Mouse (Mus musculus): ENCODE data around the gene Hist1h1c. TPM values are rescaled to one million over a fixed set of nuclear protein-coding genes. Genes with fewer than 3 reads are reported as not detected.
"Not testable (repeated sequence)": the region's sequence is repeated elsewhere in the genome, so short reads cannot be mapped to it uniquely, and the experiment has no call there.

Gene Hist1h1c
- polyA plus RNA-seq, 1 experiment from 2014 or later: 21.6 TPM

DNA sequence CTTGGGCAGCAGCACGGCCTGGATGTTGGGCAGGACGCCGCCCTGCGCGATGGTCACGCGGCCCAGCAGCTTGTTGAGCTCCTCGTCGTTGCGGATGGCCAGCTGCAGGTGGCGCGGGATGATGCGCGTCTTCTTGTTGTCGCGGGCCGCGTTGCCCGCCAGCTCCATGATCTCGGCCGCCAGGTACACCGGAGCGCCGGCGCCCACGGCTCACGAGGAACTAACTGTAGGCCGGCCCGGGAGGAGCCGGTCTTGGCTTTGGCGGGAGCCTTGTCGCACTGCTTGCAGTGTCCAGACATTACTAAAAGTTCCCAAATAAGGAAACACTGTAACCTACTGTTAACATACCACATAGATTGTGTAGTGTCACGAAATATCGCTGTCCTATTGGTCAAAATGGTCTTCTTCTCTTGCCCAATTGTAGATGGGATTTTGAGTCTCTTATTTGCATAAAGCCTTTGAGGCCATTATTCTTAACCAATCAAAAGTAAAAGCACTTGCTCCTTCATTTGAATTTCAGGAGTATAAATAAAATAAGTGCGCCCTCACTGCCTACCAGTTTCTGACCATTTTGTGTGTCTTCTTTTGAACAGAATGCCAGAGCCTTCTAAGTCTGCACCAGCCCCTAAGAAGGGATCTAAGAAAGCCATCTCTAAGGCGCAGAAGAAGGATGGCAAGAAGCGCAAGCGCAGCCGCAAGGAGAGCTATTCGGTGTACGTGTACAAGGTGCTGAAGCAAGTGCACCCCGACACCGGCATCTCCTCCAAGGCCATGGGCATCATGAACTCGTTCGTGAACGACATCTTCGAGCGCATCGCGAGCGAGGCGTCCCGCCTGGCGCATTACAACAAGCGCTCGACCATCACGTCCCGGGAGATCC lies 7.8 kb downstream of the Hist1h1c start, which contains the start of gene Hist1h2bb:
Gene Hist1h2bb (plus strand): TSS at position 534 of the 880 bp plus-strand sequence.
- peak; percentile 95 for ATAC-seq (ENCODE audit: low FRiP score, low TSS enrichment)
- Histone ChIP-seq H3K4me2 (replicated peaks; ENCODE audit: low read depth, low read length) (peak within 1 kb of the TSS; percentile 67), H3K9ac (ENCODE audit: low read depth, low read length) (peak within 1 kb of the TSS; percentile 73), H3K27ac (ENCODE audit: low read depth, low read length) (peak within 1 kb of the TSS; percentile 98), H3K4me3 (ENCODE audit: low read length) (peak within 1 kb of the TSS; percentile 45), H3K4me1 (ENCODE audit: control insufficient read depth, insufficient read depth, low read length) (peaks cover 14% of the 10 kb centered on the region; the same call in 1 of the 2 replicates)
- H3K36me3 ChIP-seq (ENCODE audit: control insufficient read depth, insufficient read depth, low read length); H3K9me3 ChIP-seq (ENCODE audit: control insufficient read depth, low read length); H3K27me3 ChIP-seq (ENCODE audit: control insufficient read depth, insufficient read depth, low read length): not testable (repeated sequence)
- under 1% methylated on average over 37 of the region's 58 CpGs for WGBS

DNA sequence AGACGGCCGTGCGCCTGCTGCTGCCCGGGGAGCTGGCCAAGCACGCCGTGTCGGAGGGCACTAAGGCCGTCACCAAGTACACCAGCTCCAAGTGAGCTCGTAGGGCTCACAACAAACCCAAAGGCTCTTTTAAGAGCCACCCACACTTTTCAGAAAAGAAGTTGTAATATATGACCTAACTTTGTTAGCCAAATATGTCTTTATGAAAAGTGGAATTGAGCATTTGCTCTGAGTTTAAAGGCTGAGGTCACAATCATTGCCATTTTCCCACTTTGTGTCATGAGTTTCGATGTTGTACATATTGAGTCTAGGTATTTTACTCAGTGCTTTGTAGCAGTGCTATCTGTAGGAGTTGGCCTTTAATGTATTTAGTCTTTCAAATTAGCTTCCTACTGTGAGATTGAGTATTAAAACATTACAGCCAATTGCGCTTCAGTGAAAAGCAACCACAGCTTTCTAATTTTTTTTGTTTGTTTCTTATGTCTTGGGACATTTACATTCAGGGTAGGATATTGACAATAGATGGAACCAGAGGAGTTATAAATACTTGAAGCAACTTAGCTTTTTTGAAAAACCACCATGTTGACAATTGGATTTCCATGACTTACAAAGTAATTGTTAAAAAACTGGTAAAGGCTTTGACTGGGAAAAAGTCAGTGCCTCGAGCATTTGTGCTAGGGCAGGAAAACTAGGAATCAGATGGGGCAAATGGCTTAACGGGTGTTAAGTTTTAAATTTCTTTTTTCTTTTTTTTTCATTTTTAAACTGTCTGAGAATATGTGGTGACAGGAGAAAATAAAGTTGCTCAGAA lies 8.7 kb downstream of the Hist1h1c start:
- 6% methylated on average over 10 of the region's 13 CpGs for WGBS
- H3K36me3 ChIP-seq (ENCODE audit: control insufficient read depth, insufficient read depth, low read length): no peaks in the 10 kb centered on the region
- peak overlapping the region; percentile 98 for H3K27ac ChIP-seq (ENCODE audit: low read depth, low read length)
- ATAC-seq (ENCODE audit: low FRiP score, low TSS enrichment): 0 out of 2 replicates have a peak, but pooled peaks have one; percentile 1
- peak overlapping the region; percentile 67 for H3K4me2 ChIP-seq (replicated peaks; ENCODE audit: low read depth, low read length)
- no peaks in the 10 kb centered on the region for H3K27me3 ChIP-seq (ENCODE audit: control insufficient read depth, insufficient read depth, low read length)
- peak overlapping the region; percentile 45 for H3K4me3 ChIP-seq (ENCODE audit: low read length)
- H3K9ac ChIP-seq (ENCODE audit: low read depth, low read length): peak overlapping the region; percentile 56
- peaks cover 14% of the 10 kb centered on the region; the same call in 1 of the 2 replicates for H3K4me1 ChIP-seq (ENCODE audit: control insufficient read depth, insufficient read depth, low read length)
- H3K9me3 ChIP-seq (ENCODE audit: control insufficient read depth, low read length): no peaks in the 10 kb centered on the region

DNA sequence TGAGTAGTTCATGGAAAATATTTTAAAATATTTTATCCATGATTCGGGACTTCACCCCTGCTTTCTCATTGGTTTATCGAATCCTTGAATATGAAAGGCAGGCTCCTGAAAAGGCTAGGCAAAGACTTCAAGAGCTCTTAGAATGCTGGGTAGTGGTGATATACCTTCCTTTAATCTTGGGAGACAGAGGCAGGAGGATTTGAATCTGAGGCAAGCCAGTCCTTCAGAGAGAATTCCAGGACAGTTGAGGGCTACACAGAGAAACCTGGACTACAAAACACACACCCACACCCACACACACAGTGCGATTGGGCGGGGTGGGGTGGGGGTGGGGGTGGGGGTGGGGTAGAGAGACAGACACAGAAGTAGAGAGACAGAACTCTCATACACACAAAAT lies 9.3 kb downstream of the Hist1h1c start:
- Histone ChIP-seq H3K9ac (ENCODE audit: low read depth, low read length) (peak overlapping the region; percentile 56; the same call in 1 of the 2 replicates), H3K4me3 (ENCODE audit: low read length) (peak overlapping the region; percentile 45; the same call in 1 of the 2 replicates), H3K4me2 (replicated peaks; ENCODE audit: low read depth, low read length) (peak overlapping the region; percentile 67), H3K36me3 (ENCODE audit: control insufficient read depth, insufficient read depth, low read length) (no peaks in the 10 kb centered on the region), H3K4me1 (ENCODE audit: control insufficient read depth, insufficient read depth, low read length) (peaks cover 14% of the 10 kb centered on the region; the same call in 1 of the 2 replicates), H3K27me3 (ENCODE audit: control insufficient read depth, insufficient read depth, low read length) (no peaks in the 10 kb centered on the region), H3K27ac (ENCODE audit: low read depth, low read length) (peak overlapping the region; percentile 98), H3K9me3 (ENCODE audit: control insufficient read depth, low read length) (no peaks in the 10 kb centered on the region)
- WGBS: 10% methylated on average over 4 of the region's 4 CpGs
- no peak for ATAC-seq (ENCODE audit: low FRiP score, low TSS enrichment)

DNA sequence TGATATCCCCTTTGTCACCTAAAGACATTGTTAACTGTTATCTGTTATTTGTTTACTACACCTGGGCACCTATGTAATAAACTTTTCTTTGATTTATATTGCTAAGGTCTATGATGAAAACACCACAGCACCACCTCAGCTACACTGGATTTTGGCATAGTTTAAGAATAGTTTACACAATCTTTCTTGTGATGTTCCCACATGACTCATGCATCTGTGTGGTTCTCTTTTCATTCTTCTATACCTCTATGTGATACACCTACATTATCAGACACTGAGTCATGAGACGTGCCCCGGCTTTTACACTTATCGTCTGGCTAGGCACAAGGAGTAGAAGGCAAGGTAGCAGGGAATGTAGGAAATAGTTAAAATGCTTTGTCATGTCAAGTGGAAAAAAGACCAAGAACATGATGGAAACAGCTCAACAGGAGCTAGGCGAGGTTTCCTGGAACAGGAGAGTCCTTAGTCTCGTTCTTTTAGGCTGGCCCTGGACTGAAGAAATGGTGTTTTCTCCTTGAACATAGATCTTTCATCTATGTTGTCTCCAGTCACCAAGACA lies 11.0 kb downstream of the Hist1h1c start:
- Histone ChIP-seq H3K27me3 (ENCODE audit: control insufficient read depth, insufficient read depth, low read length) (no peaks in the 10 kb centered on the region), H3K4me2 (replicated peaks; ENCODE audit: low read depth, low read length) (no peak overlapping the region), H3K4me3 (ENCODE audit: low read length) (no peak overlapping the region), H3K36me3 (ENCODE audit: control insufficient read depth, insufficient read depth, low read length) (no peaks in the 10 kb centered on the region), H3K27ac (ENCODE audit: low read depth, low read length) (peak overlapping the region; percentile 92), H3K9ac (ENCODE audit: low read depth, low read length) (no peak overlapping the region), H3K4me1 (ENCODE audit: control insufficient read depth, insufficient read depth, low read length) (peaks cover 8% of the 10 kb centered on the region; the same call in 1 of the 2 replicates), H3K9me3 (ENCODE audit: control insufficient read depth, low read length) (no peaks in the 10 kb centered on the region)
- ATAC-seq (ENCODE audit: low FRiP score, low TSS enrichment): no peak
- WGBS: 85% methylated on average over 5 of the region's 5 CpGs

DNA sequence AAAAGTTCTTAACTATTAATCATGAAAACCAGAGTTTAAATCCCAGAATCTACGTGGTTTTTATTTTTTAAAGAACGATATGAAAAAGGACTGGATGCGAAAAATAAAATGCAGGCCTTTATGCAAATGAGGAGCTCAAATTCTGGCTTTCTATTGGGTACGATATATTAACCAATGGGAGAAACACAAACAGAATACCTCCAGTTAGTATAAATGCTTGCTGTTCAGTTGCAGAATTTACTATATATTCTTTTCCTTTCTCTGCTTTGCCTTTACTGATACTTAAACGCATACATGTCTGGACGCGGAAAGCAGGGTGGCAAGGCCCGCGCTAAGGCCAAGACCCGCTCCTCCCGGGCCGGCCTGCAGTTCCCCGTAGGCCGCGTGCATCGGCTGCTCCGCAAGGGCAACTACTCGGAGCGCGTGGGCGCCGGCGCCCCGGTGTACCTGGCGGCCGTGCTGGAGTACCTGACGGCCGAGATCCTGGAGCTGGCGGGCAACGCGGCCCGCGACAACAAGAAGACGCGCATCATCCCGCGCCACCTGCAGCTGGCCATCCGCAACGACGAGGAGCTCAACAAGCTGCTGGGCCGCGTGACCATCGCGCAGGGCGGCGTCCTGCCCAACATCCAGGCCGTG lies 12.3 kb downstream of the Hist1h1c start, which contains the start of gene Hist1h2ab:
Gene Hist1h2ab (plus strand): TSS at position 288 of the 639 bp plus-strand sequence.
- ATAC-seq (ENCODE audit: low FRiP score, low TSS enrichment): peak; percentile 50; the same call in 1 of the 2 replicates
- H3K36me3 ChIP-seq (ENCODE audit: control insufficient read depth, insufficient read depth, low read length); H3K4me1 ChIP-seq (ENCODE audit: control insufficient read depth, insufficient read depth, low read length); H3K9me3 ChIP-seq (ENCODE audit: control insufficient read depth, low read length); H3K27me3 ChIP-seq (ENCODE audit: control insufficient read depth, insufficient read depth, low read length): not testable (repeated sequence)
- Histone ChIP-seq H3K4me2 (replicated peaks; ENCODE audit: low read depth, low read length) (peak within 1 kb of the TSS; percentile 53), H3K27ac (ENCODE audit: low read depth, low read length) (peak within 1 kb of the TSS; percentile 97), H3K9ac (ENCODE audit: low read depth, low read length) (peak within 1 kb of the TSS; percentile 70), H3K4me3 (ENCODE audit: low read length) (peak within 1 kb of the TSS; percentile 44)
- WGBS: under 1% methylated on average over 25 of the region's 47 CpGs

- no peaks in the 10 kb centered on the region for H3K27me3 ChIP-seq (ENCODE audit: control insufficient read depth, insufficient read depth, low read length)
- H3K36me3 ChIP-seq (ENCODE audit: control insufficient read depth, insufficient read depth, low read length): no peaks in the 10 kb centered on the region
- peak overlapping the region; percentile 70 for H3K9ac ChIP-seq (ENCODE audit: low read depth, low read length)
- ATAC-seq (ENCODE audit: low FRiP score, low TSS enrichment): peak; percentile 28; the same call in 1 of the 2 replicates
- H3K4me2 ChIP-seq (replicated peaks; ENCODE audit: low read depth, low read length): peak overlapping the region; percentile 53
- 1% methylated on average over 11 of the region's 11 CpGs for WGBS
- no peaks in the 10 kb centered on the region for H3K9me3 ChIP-seq (ENCODE audit: control insufficient read depth, low read length)
- 0 out of 2 replicates have a peak, but pooled peaks cover 8% of the 10 kb centered on the region for H3K4me1 ChIP-seq (ENCODE audit: control insufficient read depth, insufficient read depth, low read length)
- peak overlapping the region; percentile 44 for H3K4me3 ChIP-seq (ENCODE audit: low read length)
- peak overlapping the region; percentile 97 for H3K27ac ChIP-seq (ENCODE audit: low read depth, low read length)
Measured at GRCm38 (mm10) chr13:23751478-23751956, 12.9 kb downstream of the Hist1h1c start.

- Histone ChIP-seq H3K9ac (ENCODE audit: low read depth, low read length) (peak within 1 kb of the TSS; percentile 70), H3K4me3 (ENCODE audit: low read length) (peak within 1 kb of the TSS; percentile 44), H3K4me2 (replicated peaks; ENCODE audit: low read depth, low read length) (peak within 1 kb of the TSS; percentile 53), H3K27ac (ENCODE audit: low read depth, low read length) (peak within 1 kb of the TSS; percentile 97)
- H3K36me3 ChIP-seq (ENCODE audit: control insufficient read depth, insufficient read depth, low read length); H3K4me1 ChIP-seq (ENCODE audit: control insufficient read depth, insufficient read depth, low read length); H3K9me3 ChIP-seq (ENCODE audit: control insufficient read depth, low read length); H3K27me3 ChIP-seq (ENCODE audit: control insufficient read depth, insufficient read depth, low read length): not testable (repeated sequence)
- ATAC-seq (ENCODE audit: low FRiP score, low TSS enrichment): peak; percentile 93
- under 1% methylated on average over 15 of the region's 47 CpGs for WGBS
Measured at GRCm38 (mm10) chr13:23752067-23752741, 13.6 kb downstream of the Hist1h1c start, which contains the start of gene Hist1h3b. TSS of gene Hist1h3b (plus strand) at chr13:23752267.
